Comparison of ENCODE assay signal across 25 mouse cellular contexts in the genomic region with DNA sequence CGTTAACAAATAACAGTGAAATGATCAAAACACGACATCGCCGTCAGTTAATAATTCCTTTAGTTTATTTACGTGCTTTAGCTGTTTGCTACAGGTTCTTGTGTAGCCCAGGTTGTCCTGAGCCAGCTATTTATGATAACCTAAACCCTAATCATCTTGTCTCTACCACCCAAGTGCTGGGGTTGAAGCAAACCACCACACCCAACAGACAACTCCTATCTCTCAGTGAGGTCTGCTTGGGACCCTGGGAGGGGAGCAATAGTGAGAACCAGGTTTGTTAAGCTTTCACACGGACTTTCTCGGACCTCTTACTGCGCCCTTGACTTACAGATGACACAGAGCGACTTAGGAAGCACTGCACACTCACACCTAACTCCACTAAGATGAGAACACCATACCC. TPM values are rescaled to one million over a fixed set of nuclear protein-coding genes. Genes with fewer than 3 reads are reported as not detected.
DNase-seq lines count a peak whose midpoint lies in the region; ATAC-seq and TF ChIP-seq lines count a peak whose summit lies in the region.
"Had no signal": no experiment of that assay in that cellular context is flagged by ENCODE, and none has a peak within 500 bp of the region (broad histone marks: within the 10 kb centered on the region; RNA-seq: fewer than 3 reads in every experiment).

No protein-coding gene starts in this region.

- H3K36me3 ChIP-seq in liver, embryonic 12.5 days, result peaks cover 97% of the 10 kb centered on the region
- H3K36me3 ChIP-seq in liver, postnatal 0 days (replicated peaks; ENCODE audit: insufficient read depth, low read length), result peaks cover 43% of the 10 kb centered on the region
- H3K36me3 ChIP-seq in liver, embryonic 14.5 days (replicated peaks; ENCODE audit: control insufficient read depth, insufficient read depth, low read depth), result peaks cover 28% of the 10 kb centered on the region

- peak; percentile 57; the same call in 1 of the 2 replicates for ATAC-seq in liver, embryonic 12.5 days
- ATAC-seq in liver, postnatal 0 days, result no peak
- ATAC-seq in liver, embryonic 14.5 days (ENCODE audit: insufficient read depth), result peak; percentile 31; the same call in 1 of the 2 replicates
- ATAC-seq in megakaryocyte-erythroid progenitor cell, adult 5-6 weeks (replicated peaks; ENCODE audit: low FRiP score, low TSS enrichment, poor library complexity, severe bottlenecking), result peak; percentile 42; the same call in 1 of the 2 replicates
- ATAC-seq: CD4-positive, CD25-positive, alpha-beta regulatory T cell, adult 4 months; forebrain, embryonic 14.5 days; forebrain, postnatal 0 days; hindbrain, postnatal 0 days had no signal

- peaks cover 19% of the 10 kb centered on the region; the same call in 1 of the 2 replicates for H3K4me1 ChIP-seq in liver, embryonic 12.5 days
- no peaks in the 10 kb centered on the region for H3K4me1 ChIP-seq in liver, postnatal 0 days (ENCODE audit: insufficient read depth)
- H3K4me1 ChIP-seq in liver, embryonic 14.5 days (replicated peaks; ENCODE audit: control insufficient read depth in 2 of 2, insufficient read depth in 2 of 2, low read length in 1 of 2), result peaks cover 0 to 6% of the 10 kb centered on the region in 2 experiments; a peak in 2 of 4 replicates
- H3K4me1 ChIP-seq: heart, embryonic 13.5 days had no signal

- no peak overlapping the region for H3K9ac ChIP-seq in liver, embryonic 12.5 days
- no peak overlapping the region for H3K9ac ChIP-seq in liver, postnatal 0 days (replicated peaks)
- no peak overlapping the region for H3K9ac ChIP-seq in liver, embryonic 14.5 days (replicated peaks)
- H3K9ac ChIP-seq: forebrain, postnatal 0 days; heart, embryonic 13.5 days; hindbrain, embryonic 14.5 days had no signal

- no peaks in the 10 kb centered on the region for H3K27me3 ChIP-seq in liver, embryonic 12.5 days (replicated peaks)
- no peaks in the 10 kb centered on the region for H3K27me3 ChIP-seq in liver, postnatal 0 days (ENCODE audit: insufficient read depth, low read length)
- H3K27me3 ChIP-seq in liver, embryonic 14.5 days (ENCODE audit: control insufficient read depth, insufficient read depth, low read length), result no peaks in the 10 kb centered on the region
- H3K27me3 ChIP-seq: heart, embryonic 13.5 days had no signal

- TF ChIP-seq CTCF in liver, postnatal 0 days (IDR thresholded peaks at IDR 0.05; ENCODE audit: low read depth), result no peak
- no peak for TF ChIP-seq CTCF in liver, embryonic 14.5 days (IDR thresholded peaks at IDR 0.05; ENCODE audit: low read depth)

- DNase-seq in liver, postnatal 0 days, result no peak
- no peak for DNase-seq in liver, embryonic 14.5 days (ENCODE audit: low read depth in 3 of 3, low spot score in 3 of 3)
- DNase-seq in right cerebral cortex, adult 18-20 months, result no peak
- DNase-seq in embryo, embryonic 11 days, result no peak
- DNase-seq: adrenal gland, adult 2 months; adrenal gland, postnatal 14 days; cerebellum, adult 11-12 months; cerebellum, adult 8-10 months; cerebellum, postnatal 10 days; cerebellum, postnatal 36 days; forebrain, postnatal 0 days; gastrocnemius, postnatal 25 days; heart, adult 2 months; heart, postnatal 14 days; heart, postnatal 4 days had no signal

- H3K4me2 ChIP-seq in liver, embryonic 12.5 days, result no peak overlapping the region
- H3K4me2 ChIP-seq in liver, postnatal 0 days (ENCODE audit: low read depth, low read length), result no peak overlapping the region
- H3K4me2 ChIP-seq in liver, embryonic 14.5 days (ENCODE audit: low read depth), result no peak overlapping the region
- H3K4me2 ChIP-seq: heart, embryonic 13.5 days; hindbrain, embryonic 14.5 days had no signal

- no peak overlapping the region for H3K27ac ChIP-seq in liver, embryonic 12.5 days
- no peak overlapping the region for H3K27ac ChIP-seq in liver, postnatal 0 days (ENCODE audit: low read depth)
- H3K27ac ChIP-seq in liver, embryonic 14.5 days, result no peak overlapping the region
- H3K27ac ChIP-seq: heart, adult 2 months; heart, embryonic 10.5 days; heart, embryonic 13.5 days; hindbrain, embryonic 14.5 days; hindbrain, postnatal 0 days had no signal

- WGBS in liver, embryonic 12.5 days (ENCODE audit: insufficient replicate concordance), result 78% methylated on average over 9 of the region's 9 CpGs
- WGBS in liver, postnatal 0 days (ENCODE audit: insufficient replicate concordance), result 80% methylated on average over 9 of the region's 9 CpGs
- 71% methylated on average over 9 of the region's 9 CpGs for WGBS in liver, embryonic 14.5 days (ENCODE audit: insufficient replicate concordance)

- TF ChIP-seq EP300 in liver, postnatal 0 days (IDR thresholded peaks at IDR 0.05; ENCODE audit: low read depth), result no peak
- no peak for TF ChIP-seq EP300 in liver, embryonic 14.5 days (IDR thresholded peaks at IDR 0.05; ENCODE audit: low read depth)

- H3K9me3 ChIP-seq in liver, embryonic 12.5 days (replicated peaks), result no peaks in the 10 kb centered on the region
- no peaks in the 10 kb centered on the region for H3K9me3 ChIP-seq in liver, postnatal 0 days (ENCODE audit: low read length)
- H3K9me3 ChIP-seq in liver, embryonic 14.5 days (ENCODE audit: control insufficient read depth, low read length), result no peaks in the 10 kb centered on the region
- H3K9me3 ChIP-seq: heart, embryonic 10.5 days; heart, embryonic 13.5 days had no signal

- no peak overlapping the region for H3K4me3 ChIP-seq in liver, embryonic 12.5 days
- H3K4me3 ChIP-seq in liver, postnatal 0 days (ENCODE audit: low read depth, low read length), result no peak overlapping the region
- no peak overlapping the region for H3K4me3 ChIP-seq in liver, embryonic 14.5 days (ENCODE audit: insufficient read depth in 1 of 2, low read depth in 2 of 2, low read length in 2 of 2)
- H3K4me3 ChIP-seq: heart, adult 2 months; heart, embryonic 10.5 days; heart, embryonic 13.5 days had no signal

RNA-seq across cellular contexts. Expression of gene Rpap3, which starts 21.5 kb away (rescaled TPM):
- polyA plus RNA-seq in liver, embryonic 12.5 days (2016; fragmentation: Nextera tagmentation; extraction: Ambion mirVana), result 19.5 and 20.0 TPM in 2 replicates
- 6.7 and 7.8 TPM in 2 replicates for polyA plus RNA-seq in liver, postnatal 0 days (2015; fragmentation: Nextera tagmentation; extraction: Ambion mirVana)
- 3.4 and 6.8 TPM in 2 replicates for polyA plus RNA-seq in liver, embryonic 14.5 days (2012; rRNA removed)
- 11.2 and 11.4 TPM in 2 replicates for polyA plus RNA-seq in liver, embryonic 14.5 days (2014; fragmentation: Nextera tagmentation; extraction: Ambion mirVana)
- 28.7 and 37.9 TPM in 2 replicates for total RNA-seq in megakaryocyte-erythroid progenitor cell, adult 5-6 weeks (2014; fragmentation: Nextera tagmentation)
- 43.5 and 48.6 TPM in 2 replicates for total RNA-seq in megakaryocyte-erythroid progenitor cell, adult 5-6 weeks (2017)

RNA-seq across cellular contexts. Expression of gene Endou, which starts 47.0 kb away (rescaled TPM):
- polyA plus RNA-seq in liver, embryonic 12.5 days (2016; fragmentation: Nextera tagmentation; extraction: Ambion mirVana), result not detected in 2 replicates
- polyA plus RNA-seq in liver, postnatal 0 days (2015; fragmentation: Nextera tagmentation; extraction: Ambion mirVana), result 0.66 and 0.82 TPM in 2 replicates
- 0.01 and 0.02 TPM in 2 replicates for polyA plus RNA-seq in liver, embryonic 14.5 days (2012; rRNA removed)
- polyA plus RNA-seq in liver, embryonic 14.5 days (2014; fragmentation: Nextera tagmentation; extraction: Ambion mirVana), result not detected in 2 replicates
- 0.87 TPM in 1 of 2 replicates, not detected in the other for total RNA-seq in megakaryocyte-erythroid progenitor cell, adult 5-6 weeks (2014; fragmentation: Nextera tagmentation)
- total RNA-seq in megakaryocyte-erythroid progenitor cell, adult 5-6 weeks (2017), result not detected in 2 replicates
- polyA plus RNA-seq: embryonic facial prominence, embryonic 11.5 days; forebrain, embryonic 11.5 days had no signal
